Mouse (Mus musculus) G1E (cell line): ENCODE measurements around the gene Gm20683. TPM values are rescaled to one million over a fixed set of nuclear protein-coding genes. Genes with fewer than 3 reads are reported as not detected.
A peak's percentile ranks its signal among the peaks of the same experiment; 100 is the strongest.

Experiments used
- ATAC-seq: 2 replicates; pipeline ENCODE4 v1.8.0; 2016; ENCODE audit warnings: mild to moderate bottlenecking; ENCODE audit not compliant: insufficient number of reproducible peaks, poor library complexity, low FRiP score, severe bottlenecking; ENCODE audit errors: extremely low read depth
- DNase-seq: peaks from one replicate; pipeline ENCODE4 v3.0.0; 2012; ENCODE audit warnings: low spot score
- H3K27me3 ChIP-seq: 2 replicates; pipeline ENCODE4 v1.6.1; 2012; ENCODE audit warnings: mild to moderate bottlenecking, low read length, inconsistent platforms; ENCODE audit not compliant: insufficient read depth
- H3K36me3 ChIP-seq: replicated peaks from 2 replicates; pipeline ENCODE3; 2012; ENCODE audit warnings: mild to moderate bottlenecking, inconsistent platforms
- H3K4me1 ChIP-seq: 2 replicates; pipeline ENCODE4 v1.6.1; 2012; ENCODE audit warnings: low read depth, low read length, inconsistent platforms, mixed read lengths; ENCODE audit not compliant: insufficient read depth
- H3K4me3 ChIP-seq: 2 replicates; pipeline ENCODE4 v1.5.1; 2012; ENCODE audit warnings: low read depth, mild to moderate bottlenecking, inconsistent platforms, low read length, moderate library complexity, mixed read lengths
- H3K9me3 ChIP-seq: replicated peaks from 2 replicates; pipeline ENCODE4 v1.6.1; 2012; ENCODE audit warnings: inconsistent platforms
- CTCF ChIP-seq: IDR thresholded peaks from 2 replicates; pipeline ENCODE4 v1.5.1; 2012; ENCODE audit warnings: low read depth, low read length, inconsistent platforms, mixed read lengths
- GATA1 ChIP-seq: IDR thresholded peaks from 2 replicates; pipeline ENCODE4 v1.6.1; 2012; ENCODE audit warnings: borderline replicate concordance, low read length, inconsistent platforms, mixed read lengths
- GATA2 ChIP-seq: IDR thresholded peaks from 2 replicates; pipeline ENCODE4 v1.6.1; 2012; ENCODE audit warnings: low read depth, low read length, inconsistent platforms, borderline replicate concordance
- POLR2AphosphoS5 ChIP-seq: IDR thresholded peaks from 2 replicates; pipeline ENCODE4 v1.6.1; 2012; ENCODE audit warnings: low read depth, low read length, inconsistent platforms; ENCODE audit not compliant: insufficient replicate concordance
- TAL1 ChIP-seq: conservative IDR thresholded peaks from 2 replicates; pipeline ENCODE4 v1.6.1; 2012; ENCODE audit warnings: low read depth, low read length, inconsistent platforms, mixed read lengths
- polyA plus RNA-seq: library from polyadenylated mRNA; stranded (reverse); fragments of >175 nt; gene quantifications from 2 replicates; pipeline ENCODE4 v1.2.3, GENCODE M21; 2012
- total RNA-seq, 2 experiments: library from RNA; stranded (forward) in 1 of 2; stranded (reverse) in 1 of 2; fragments of 200-1000 nt in 1 of 2; fragments of >200 nt in 1 of 2; fragmentation: Nextera tagmentation in 1 of 2; gene quantifications; 2 replicates each; pipeline ENCODE4 v1.2.3; 2014 to 2017

Gene Gm20683
- total and polyA plus RNA-seq, 3 experiments, result 1.1 to 12.4 (median 3.0) TPM

DNA sequence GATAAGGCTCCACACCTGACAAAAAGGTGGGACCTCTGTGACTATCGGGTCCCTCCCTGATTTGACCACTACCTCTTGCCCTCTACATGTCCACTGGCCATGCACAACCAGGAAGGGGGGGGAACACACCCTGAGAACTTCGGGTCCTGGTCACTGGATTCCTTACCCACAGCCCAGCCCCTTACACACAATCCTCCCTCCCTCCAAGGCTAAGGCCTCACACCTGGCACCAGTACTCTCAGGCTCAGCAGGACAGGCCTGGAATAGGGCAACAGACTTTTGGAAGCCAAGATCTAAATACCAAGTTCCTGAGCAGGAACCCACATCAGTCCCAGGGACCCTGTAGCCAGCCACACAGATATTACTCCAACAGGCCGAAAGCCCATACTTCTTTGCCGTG lies 2.7 kb downstream of the Gm20683 start:
- no peak overlapping the region for H3K4me3 ChIP-seq
- no peaks in the 10 kb centered on the region for H3K27me3 ChIP-seq
- DNase-seq, result no peak
- TF ChIP-seq POLR2AphosphoS5, result no peak
- TF ChIP-seq GATA2, result no peak
- no peak for ATAC-seq
- H3K4me1 ChIP-seq, result peaks cover 93% of the 10 kb centered on the region
- no peaks in the 10 kb centered on the region for H3K9me3 ChIP-seq
- peaks cover 94% of the 10 kb centered on the region for H3K36me3 ChIP-seq

DNA sequence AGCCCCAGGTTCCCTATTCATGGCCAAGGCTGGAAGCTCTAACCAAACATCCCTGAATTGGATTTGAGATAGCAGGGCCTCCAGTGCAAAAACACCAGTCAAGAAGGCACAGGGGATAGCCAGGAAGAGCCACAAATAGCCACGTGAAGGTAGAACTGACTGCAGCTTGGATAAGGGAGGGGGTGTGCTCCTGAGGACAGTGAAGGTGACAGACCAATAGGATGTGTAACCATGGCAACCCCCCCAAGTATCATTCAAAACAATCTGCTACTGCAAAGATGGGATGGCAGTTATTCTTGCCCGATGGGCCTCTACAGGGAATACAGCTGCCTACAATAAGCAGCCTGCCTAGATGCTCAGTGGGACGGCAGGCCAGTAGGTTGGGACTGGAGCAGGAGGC lies 4.0 kb downstream of the Gm20683 start:
- TF ChIP-seq POLR2AphosphoS5 (no peak; the same call in 1 of the 2 replicates), CTCF (no peak), GATA2 (no peak), TAL1 (no peak)
- H3K9me3 ChIP-seq, result no peaks in the 10 kb centered on the region
- H3K4me3 ChIP-seq, result no peak overlapping the region
- no peaks in the 10 kb centered on the region for H3K27me3 ChIP-seq
- H3K36me3 ChIP-seq, result peaks cover 88% of the 10 kb centered on the region
- peaks cover 86% of the 10 kb centered on the region for H3K4me1 ChIP-seq
- no peak for DNase-seq
- ATAC-seq, result no peak

DNA sequence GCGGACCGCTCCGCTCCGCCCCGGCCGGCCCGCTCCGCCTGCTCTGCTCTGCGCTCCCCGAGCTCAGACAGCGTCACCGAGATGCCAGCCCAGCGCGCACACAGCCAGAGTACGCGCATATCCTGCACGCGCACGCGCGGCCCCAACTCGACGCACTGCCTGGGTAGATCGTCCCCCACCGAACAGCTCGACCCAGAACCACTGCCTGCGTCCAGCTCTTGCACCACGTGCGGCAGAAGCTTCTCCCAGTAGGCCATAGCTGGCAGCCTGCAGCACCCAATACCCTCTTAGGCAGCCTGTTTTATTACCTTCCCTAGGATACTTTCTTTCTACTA lies 4.5 kb downstream of the Gm20683 start, which contains the start of gene Rhbdl1:
Gene Rhbdl1, minus strand, starts transcription at position 220 of the 335 bp plus-strand sequence.
- DNase-seq, result no peak

DNA sequence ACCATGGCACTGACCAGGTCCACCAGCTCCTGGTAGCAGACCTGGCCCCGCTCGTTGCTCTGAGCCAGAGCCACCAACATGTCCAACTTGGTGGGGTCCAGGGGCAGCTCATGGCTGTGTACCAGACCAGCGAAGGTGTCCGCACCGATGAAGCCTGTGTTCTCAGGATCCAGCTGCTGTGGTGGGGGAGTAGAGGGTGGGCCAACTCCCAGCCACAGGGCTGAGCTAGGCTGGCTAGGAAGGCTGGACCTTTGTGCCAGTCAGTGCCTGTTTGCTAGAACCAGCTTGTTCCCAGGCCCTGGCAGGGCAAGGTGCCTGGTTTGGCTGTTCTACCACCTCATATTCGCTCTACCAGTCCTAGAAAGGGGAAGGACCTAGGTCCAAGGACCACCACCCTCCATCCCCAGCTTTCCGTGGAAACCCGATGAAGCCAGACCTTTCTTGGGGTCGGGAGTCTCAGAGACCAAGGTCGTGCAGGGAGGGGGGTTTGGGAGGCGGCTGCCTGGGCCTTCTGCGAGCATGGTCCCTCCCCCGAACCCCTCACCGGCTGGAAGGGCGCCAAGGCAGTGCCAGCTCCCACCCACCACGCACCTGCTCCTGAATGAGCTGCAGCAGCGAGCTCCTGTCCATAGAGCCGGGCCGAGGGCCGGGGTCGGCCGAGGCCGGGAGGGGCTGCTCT lies 5.0 kb downstream of the Gm20683 start:
- TF ChIP-seq GATA2 (no peak), POLR2AphosphoS5 (no peak), TAL1 (no peak), GATA1 (no peak), CTCF (no peak)
- no peaks in the 10 kb centered on the region for H3K27me3 ChIP-seq
- H3K9me3 ChIP-seq, result no peaks in the 10 kb centered on the region
- DNase-seq, result no peak
- no peak for ATAC-seq
- peaks cover 84% of the 10 kb centered on the region for H3K36me3 ChIP-seq
- peak overlapping the region; percentile 5; the same call in 1 of the 2 replicates for H3K4me3 ChIP-seq
- peaks cover 83% of the 10 kb centered on the region for H3K4me1 ChIP-seq

More for the DNA sequence above, 4.5 kb downstream of the Gm20683 start, which contains the start of gene Rhbdl1:
- Histone ChIP-seq H3K4me3 (peak within 1 kb of the TSS; percentile 20; the same call in 1 of the 2 replicates), H3K4me1 (peaks cover 83% of the 10 kb centered on the region), H3K36me3 (peaks cover 84% of the 10 kb centered on the region), H3K9me3 (no peaks in the 10 kb centered on the region), H3K27me3 (no peaks in the 10 kb centered on the region)
- no peak for ATAC-seq
- TF ChIP-seq POLR2AphosphoS5, result 0 out of 2 replicates have a peak, but pooled peaks have one; percentile 41
- TF ChIP-seq GATA2, result no peak

DNA sequence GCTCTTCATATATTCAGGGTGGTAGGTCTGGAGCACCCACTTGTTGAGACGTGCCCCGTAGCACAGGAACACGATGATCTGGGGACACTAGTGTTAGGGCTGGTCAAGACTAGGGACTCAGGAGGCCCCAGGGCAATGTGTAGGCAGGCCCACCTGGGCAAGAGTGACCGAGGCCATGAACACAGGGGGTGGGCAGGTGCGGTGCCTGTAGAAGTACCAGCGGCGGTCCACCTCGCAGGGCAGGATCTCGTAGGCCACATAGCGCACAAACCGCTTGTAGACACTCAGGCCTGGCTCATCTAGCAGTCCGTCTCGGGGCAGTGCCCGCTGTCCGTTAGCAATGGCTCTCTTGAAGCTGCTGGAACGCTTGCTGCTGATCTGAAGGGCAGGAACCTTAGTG lies 5.7 kb downstream of the Gm20683 start:
- TF ChIP-seq GATA2 (no peak), CTCF (no peak), TAL1 (no peak), POLR2AphosphoS5 (no peak), GATA1 (no peak)
- Histone ChIP-seq H3K4me1 (peaks cover 83% of the 10 kb centered on the region), H3K27me3 (no peaks in the 10 kb centered on the region), H3K4me3 (peak overlapping the region; percentile 81; the same call in 1 of the 2 replicates), H3K36me3 (peaks cover 84% of the 10 kb centered on the region), H3K9me3 (no peaks in the 10 kb centered on the region)
- ATAC-seq (no peak), DNase-seq (no peak)

DNA sequence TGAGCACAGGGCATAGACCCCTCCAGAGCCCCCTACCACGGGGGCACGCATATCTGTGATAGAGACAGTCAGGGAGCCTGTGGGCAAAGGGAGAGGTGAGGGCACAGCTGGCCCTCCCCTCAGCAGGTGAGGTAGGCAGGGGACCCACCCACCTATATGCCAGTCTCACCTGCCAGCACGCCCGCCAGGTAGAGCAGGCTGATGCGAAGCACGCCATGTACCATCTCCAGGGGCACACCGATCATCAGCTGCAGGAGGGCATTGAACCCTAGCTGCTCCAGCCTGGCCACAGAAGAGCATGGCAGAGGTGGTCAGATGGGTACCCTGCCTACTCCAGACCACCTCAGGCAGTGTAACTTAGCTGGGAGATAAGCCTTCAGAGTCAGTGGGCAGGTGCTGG lies 6.3 kb downstream of the Gm20683 start:
- H3K4me3 ChIP-seq, result peak overlapping the region; percentile 81
- H3K4me1 ChIP-seq, result peaks cover 83% of the 10 kb centered on the region
- H3K27me3 ChIP-seq, result no peaks in the 10 kb centered on the region
- H3K9me3 ChIP-seq, result no peaks in the 10 kb centered on the region
- TF ChIP-seq CTCF (no peak), GATA1 (no peak), POLR2AphosphoS5 (no peak), GATA2 (no peak), TAL1 (no peak)
- ATAC-seq, result no peak
- no peak for DNase-seq
- peaks cover 84% of the 10 kb centered on the region for H3K36me3 ChIP-seq

DNA sequence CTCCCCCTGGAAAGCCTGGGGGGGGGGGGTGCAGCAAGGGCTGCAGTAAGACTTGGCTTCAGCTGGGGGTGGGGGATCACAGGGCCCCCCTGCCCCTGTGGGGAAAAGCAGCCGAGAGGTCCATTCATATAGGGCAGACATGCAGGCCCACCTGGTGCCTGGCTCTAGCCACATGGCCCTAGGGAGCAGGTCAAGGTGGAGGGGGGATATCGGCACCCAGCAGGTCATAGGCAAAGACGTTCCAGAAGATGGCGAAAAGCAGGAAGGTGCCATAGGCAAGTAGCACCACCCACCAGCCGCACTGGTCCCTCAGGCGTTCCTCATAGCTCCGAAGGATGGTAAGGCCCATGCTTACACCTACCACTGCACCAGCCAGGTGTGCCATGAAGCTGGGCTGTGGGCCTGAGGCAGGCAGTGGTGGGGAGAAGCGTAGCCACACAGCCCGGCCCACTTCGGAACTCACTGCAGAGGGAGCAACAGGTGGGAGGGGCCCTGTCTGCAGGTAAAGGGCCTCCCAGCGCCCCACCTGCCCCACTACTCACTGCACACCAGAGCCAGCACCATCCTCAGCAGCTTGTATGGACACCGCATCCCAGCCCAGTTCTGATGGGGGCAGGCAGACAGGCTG lies 6.9 kb downstream of the Gm20683 start:
- no peak for TF ChIP-seq TAL1
- TF ChIP-seq CTCF, result no peak
- TF ChIP-seq GATA2, result no peak
- no peak for TF ChIP-seq POLR2AphosphoS5
- no peak for TF ChIP-seq GATA1
- Histone ChIP-seq H3K36me3 (peaks cover 84% of the 10 kb centered on the region), H3K4me1 (peaks cover 82% of the 10 kb centered on the region), H3K27me3 (no peaks in the 10 kb centered on the region), H3K9me3 (no peaks in the 10 kb centered on the region), H3K4me3 (peak overlapping the region; percentile 81)
- no peak for ATAC-seq
- DNase-seq, result no peak
